Mouse (Mus musculus) inflammation-experienced regulatory T-cells, adult 6 months (primary cell): ENCODE results near the gene Plekho1. TPM values are rescaled to one million over a fixed set of nuclear protein-coding genes. Genes with fewer than 3 reads are reported as not detected.
"Not testable (repeated sequence)": the region's sequence is repeated elsewhere in the genome, so short reads cannot be mapped to it uniquely, and the experiment has no call there.

ENCODE experiments used
- ATAC-seq: one replicate; pipeline ENCODE4 v1.8.0; 2017
- polyA plus RNA-seq, 3 experiments: library from polyadenylated mRNA; unstranded; fragments of 100-300 nt; shearing (Covaris generic); gene quantifications; one replicate each; pipeline ENCODE4 v1.2.1; 2017

The Plekho1 gene
- polyA plus RNA-seq, result 10 to 100 TPM; 10.3 to 27.1 (median 15.9) TPM

GRCm38 (mm10) chr3:95995802-95996428 is at the start of gene Plekho1:
Gene Plekho1 (minus strand): TSS chr3:95996001.
- peak; percentile 60 for ATAC-seq

- not testable (repeated sequence) for ATAC-seq
These were observed 48.8 kb upstream of the Plekho1 start for GRCm38 (mm10) chr3:96044559-96044958.

DNA sequence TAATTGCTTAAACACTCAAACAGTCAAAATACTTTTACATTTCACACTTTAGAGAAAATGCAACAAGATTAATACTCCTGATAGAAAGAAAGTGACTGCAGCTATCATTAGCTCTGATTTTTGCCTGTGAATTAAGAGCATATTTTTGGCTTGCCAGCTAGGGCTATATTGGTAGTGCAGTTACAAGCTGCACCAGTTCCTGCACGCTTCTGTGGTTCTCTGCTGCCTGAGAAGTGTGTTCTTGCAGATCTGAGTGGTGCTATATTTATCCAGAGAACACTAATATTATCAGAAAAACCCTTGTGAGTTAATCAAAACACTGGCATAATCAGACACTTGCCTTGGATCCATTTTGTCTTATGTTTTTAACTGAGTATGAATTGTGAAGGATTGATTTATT is 47.3 kb upstream of the Plekho1 start:
- ATAC-seq, result no peak

DNA sequence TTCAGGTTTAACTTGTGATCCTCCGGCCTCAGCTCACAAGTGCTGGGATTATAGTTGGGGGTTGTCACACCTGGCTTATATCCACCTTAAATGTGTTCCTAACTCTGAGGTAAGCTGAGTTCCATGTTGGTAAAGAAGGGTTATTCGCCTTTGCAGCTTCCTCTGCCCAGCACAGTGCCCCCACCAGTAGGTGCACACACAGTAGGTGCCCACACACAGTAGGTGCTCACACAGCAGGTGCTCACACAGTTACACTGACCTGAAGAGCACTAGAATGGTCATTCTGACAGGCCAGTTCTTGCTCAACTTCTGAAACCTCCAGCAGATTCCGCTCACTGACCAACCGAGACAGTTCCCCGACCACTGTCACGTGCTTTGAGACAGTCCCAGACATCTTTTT is 45.3 kb upstream of the Plekho1 start:
- ATAC-seq, result no peak

- peak; percentile 76 for ATAC-seq
These were observed 44.8 kb upstream of the Plekho1 start for GRCm38 (mm10) chr3:96040663-96041006.

GRCm38 (mm10) chr3:96039857-96040662 is 44.3 kb upstream of the Plekho1 start:
- peak; percentile 80 for ATAC-seq

- ATAC-seq, result no peak
These were observed 43.0 kb upstream of the Plekho1 start for GRCm38 (mm10) chr3:96038851-96039250.

DNA sequence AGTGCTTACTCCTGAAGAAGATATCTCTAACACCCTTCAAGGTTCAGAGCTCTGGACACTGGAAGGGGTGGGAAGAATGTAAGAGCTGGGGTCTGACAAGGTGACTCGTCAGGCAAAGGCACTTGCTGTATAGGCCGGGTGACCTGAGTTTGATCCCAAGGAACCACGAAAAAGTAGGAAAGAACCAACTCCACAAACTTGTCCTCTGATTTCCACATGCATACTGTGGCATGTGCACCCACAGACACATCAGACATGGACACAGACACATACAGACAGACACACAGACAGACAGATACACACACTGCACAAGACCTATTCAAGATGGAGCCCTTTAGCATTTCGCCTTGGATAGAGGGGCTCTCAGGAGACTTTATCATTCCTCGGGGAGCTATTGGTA is 42.4 kb upstream of the Plekho1 start:
- no peak for ATAC-seq

DNA sequence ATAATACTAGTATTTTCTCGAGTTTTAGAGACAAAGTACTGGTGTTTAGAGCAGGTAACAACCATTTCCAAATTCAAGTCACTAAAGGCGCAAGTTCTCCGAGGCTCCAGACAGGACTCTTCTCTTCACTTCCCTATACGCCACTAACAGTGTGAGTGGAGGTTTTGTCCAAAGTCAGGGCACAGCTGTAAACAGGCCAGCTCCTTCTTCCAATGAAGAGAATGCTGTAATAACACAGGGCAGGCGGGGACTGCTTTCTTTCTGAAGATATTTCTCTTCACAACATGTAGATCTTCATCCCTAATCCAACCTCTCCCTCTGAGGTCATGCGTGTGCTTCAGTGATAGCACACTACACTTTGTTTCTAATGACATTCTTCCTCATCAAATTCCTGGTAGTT is 41.0 kb upstream of the Plekho1 start:
- no peak for ATAC-seq

DNA sequence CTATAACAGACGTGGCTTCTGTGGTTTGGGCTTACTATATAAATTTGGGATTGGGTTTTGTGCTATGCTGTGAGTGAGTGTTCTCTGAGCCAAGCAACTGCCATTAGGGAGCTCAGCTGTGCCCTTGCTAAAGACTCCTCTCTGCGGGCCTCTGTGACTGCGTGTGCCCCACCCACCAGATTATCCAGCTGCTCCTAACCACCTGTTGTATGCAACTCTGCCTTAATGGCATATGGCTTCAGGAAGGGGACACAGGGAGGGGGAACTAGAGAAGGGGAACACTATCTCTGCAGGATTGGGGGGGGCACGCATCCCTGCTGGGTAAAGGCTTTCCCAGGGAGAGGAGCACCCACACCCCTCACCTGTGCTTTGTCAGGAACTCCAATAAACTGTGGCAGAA is 37.2 kb upstream of the Plekho1 start:
- no peak for ATAC-seq

- no peak for ATAC-seq
These were observed 36.8 kb upstream of the Plekho1 start for GRCm38 (mm10) chr3:96032652-96033017.

DNA sequence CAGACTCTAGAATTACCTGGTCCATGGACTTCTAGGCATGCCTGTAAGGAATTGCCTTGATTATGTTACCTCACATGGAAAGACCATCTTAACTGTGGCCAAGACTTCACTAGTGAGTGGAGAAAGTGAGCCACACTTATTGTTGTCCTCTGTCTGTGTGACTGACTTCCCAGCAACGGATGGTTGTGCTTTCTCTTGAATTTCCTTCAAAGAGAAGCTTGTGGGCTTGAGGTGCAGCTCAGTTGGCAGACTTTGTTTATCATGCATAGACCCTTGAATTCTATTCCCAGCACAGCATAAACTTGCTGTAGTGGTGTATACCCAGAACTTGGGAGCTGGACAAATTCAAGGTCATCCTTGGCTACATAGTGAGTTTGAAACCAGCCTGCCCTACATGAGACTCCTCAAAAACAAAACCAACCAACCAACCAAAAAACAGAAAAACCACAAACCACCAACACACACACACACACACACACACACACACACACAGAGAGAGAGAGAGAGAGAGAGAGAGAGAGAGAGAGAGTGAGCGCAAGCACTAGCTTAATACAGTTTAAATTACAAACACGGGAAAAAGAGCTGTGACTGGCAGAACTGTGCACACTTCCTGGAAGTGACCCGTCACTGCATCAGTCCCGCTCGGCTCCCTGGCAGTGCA is 36.3 kb upstream of the Plekho1 start:
- ATAC-seq, result peak; percentile 85

- no peak for ATAC-seq
These were observed 34.0 kb upstream of the Plekho1 start for GRCm38 (mm10) chr3:96029766-96030165.

- no peak for ATAC-seq
These were observed 33.5 kb upstream of the Plekho1 start for GRCm38 (mm10) chr3:96029336-96029735.

- no peak for ATAC-seq
These were observed 32.1 kb upstream of the Plekho1 start for GRCm38 (mm10) chr3:96027875-96028274.

DNA sequence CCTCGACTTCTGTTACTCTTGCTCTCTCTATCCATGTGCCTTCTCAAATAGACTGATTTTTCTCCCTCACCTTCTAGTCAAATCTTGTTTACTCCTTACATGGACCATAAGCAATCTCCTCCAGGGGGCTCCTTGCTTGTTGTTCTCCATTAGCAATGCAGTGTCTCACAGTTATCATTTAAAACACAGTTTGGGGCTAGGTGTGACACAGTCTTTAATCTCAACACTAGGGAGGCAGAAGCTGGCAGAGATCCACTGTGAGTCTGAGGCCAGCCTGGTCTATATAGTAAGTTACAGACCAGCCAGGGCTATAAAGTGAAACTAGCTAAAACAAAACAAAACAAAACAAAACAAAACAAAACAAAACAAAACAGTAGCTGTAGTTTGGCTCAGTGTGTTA is 31.3 kb upstream of the Plekho1 start:
- no peak for ATAC-seq

GRCm38 (mm10) chr3:96021421-96022128 is 25.8 kb upstream of the Plekho1 start:
- no peak for ATAC-seq

DNA sequence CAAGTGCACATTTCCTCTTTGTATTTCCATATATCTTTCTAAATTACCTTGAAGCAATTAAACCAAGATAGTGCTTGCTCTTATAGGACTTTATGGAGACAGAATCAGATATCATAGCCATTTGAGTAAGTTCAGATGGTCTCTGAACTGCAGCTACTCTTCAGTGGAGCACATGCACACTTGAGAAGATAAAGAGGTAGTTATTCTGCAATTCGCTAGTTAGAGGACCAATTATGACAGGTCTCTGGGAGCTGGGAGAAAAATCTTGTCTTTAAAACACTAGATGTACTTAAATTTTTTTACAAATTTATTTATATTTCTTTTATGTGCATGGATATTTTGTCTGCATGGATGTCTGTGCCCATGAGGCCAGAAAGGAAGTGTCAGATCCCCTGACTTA is 24.9 kb upstream of the Plekho1 start:
- ATAC-seq, result no peak

DNA sequence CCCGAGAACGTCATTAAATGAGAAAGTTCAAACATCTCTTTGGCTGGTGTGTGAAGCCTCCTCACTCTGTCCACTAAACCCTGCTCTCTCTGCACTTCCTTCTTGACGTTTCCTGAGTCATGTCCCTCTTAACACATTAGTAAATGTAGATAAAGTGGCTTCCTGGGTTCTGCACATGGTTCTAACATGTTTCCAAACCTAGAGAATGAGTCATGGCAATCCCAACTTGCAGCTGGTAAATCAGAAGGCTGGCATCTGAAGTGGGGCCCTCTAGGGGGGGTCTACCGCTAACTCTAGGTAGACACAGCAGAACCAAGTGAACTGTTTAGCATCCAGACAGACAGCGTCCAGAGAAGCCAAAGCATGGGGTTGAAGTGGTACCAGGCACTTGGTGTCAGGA is 21.7 kb upstream of the Plekho1 start:
- ATAC-seq, result no peak

GRCm38 (mm10) chr3:96016257-96016889 is 20.6 kb upstream of the Plekho1 start:
- ATAC-seq, result no peak

GRCm38 (mm10) chr3:96015681-96016080 is 19.9 kb upstream of the Plekho1 start:
- no peak for ATAC-seq

DNA sequence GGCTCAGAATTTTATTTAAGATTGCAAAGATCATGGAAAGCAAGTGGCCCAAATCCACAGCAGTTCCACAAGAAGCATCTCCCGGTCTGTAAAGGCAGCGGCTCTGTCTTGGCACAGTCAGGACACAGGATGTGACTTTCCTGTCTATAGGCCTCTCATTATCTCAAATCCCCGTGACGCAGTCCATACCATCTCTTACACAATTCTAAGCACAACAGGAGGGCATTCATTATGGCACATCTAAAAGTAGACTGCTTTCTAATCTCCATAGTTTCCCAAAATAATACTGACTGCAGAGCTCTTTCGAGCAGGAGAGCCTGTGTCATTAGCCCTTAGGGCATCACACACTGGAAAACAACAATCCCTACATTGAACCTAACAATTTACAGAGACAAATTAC is 17.0 kb upstream of the Plekho1 start:
- ATAC-seq, result no peak

GRCm38 (mm10) chr3:96008463-96008862 is 12.7 kb upstream of the Plekho1 start:
- ATAC-seq, result no peak
